Mouse (Mus musculus): ENCODE measurements at regions not wholly inside any gene's neighbourhood (a gene's known extent, or its start where the extent isn't known, plus 50 kb on each side); places are given as distances from the start of the nearest gene placed in this dataset.
A peak's percentile ranks its signal among the peaks of the same experiment; 100 is the strongest.

DNA sequence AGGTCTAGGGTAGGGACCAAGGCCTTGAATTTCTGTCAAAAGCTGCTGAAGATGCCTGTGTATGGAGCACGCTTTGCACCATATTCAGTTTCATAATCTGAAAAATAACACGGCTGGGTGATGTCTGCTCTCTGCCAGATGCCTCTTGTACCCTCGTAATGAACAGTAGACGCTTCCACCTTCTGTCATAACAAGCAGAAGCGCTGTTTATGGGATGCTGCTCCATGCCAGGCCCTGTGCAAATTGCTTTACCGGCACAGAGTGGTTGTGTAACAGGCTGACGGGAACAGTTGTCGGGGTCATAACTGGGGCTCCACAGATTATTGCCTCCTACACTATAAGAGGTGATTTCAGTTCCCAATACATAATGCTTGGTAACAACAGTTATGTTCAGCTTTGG lies 211.5 kb upstream of the Tnp1 start:
- DNase-seq (ENCODE audit: low spot score in 2 of 2), result no peak

- no peak for DNase-seq (ENCODE audit: low spot score in 2 of 2)
Measured at GRCm38 (mm10) chr1:73221863-73222262, 206.2 kb upstream of the Tnp1 start.

DNA sequence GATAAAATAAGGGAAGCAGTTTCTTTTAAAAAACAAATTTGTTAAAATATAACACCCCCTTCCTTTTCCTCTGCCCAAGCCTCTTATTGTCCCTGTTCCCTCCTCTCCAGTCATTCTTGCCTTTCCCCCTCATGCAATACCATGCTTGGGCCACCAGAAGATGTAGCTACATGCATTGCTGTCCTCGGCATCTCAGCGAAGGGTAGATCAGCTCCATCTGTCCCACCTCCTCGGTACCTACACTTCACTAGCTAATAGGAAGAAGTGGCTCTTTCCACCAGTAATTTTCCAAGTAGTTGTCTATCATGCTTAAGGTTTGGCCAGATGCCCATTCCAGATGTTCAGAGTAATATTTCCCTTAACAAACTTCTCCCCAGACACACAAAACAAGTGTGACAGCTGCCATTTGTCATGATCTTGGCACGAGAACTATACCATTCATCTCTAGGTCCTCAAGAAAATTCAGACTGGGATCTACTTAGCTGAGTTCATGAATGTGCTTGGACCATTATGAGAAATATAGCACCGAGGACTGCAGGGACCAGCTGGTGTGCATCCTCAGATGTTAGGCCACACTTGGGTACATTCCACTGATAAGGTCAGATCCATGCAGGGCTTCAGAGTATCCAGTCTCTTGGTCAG lies 198.7 kb upstream of the Tnp1 start:
- DNase-seq (ENCODE audit: low spot score in 2 of 2), result no peak

DNA sequence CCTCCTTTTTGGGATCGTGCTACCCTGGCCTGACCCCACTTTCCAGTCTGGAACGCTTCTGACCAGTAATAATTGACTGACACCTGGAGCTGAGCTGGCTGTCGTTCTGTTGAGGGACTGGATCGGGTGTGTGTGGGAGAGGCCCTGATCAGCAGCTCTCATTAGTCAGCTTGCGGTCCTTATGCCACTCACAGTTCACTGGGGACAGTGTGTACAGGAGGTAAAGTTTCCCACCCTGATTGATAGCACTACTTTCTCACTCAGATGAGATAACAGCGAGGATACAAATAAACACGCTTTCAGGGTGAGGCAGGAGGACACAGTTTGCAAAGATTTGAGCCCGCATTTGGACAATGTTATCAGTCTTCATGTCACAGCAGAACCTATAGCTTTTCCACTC lies 191.7 kb upstream of the Tnp1 start:
- DNase-seq (ENCODE audit: low spot score in 2 of 2), result no peak

DNA sequence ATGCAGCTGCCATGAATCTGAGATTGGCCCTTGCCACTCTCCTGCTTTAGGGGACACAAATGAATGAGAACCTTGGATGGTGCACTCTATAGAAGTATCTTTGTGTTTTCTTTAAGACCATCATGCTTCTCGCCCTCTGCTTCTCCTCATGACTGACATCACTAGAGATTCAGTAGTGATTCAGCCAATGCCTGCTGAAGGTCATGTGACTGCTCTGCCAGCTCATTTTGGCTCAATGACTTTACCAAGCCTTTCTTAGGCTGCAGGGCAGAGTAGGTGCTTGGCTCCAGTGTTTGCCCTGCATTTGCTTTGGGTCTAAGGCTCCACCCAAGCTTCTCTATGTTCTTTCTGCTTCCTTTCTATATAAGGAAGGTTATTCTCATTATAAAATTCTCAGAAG lies 190.1 kb upstream of the Tnp1 start:
- DNase-seq (ENCODE audit: low spot score in 2 of 2), result no peak

GRCm38 (mm10) chr1:73200112-73200511 lies 184.4 kb upstream of the Tnp1 start:
- DNase-seq (ENCODE audit: low spot score in 2 of 2), result no peak

- DNase-seq (ENCODE audit: low spot score in 2 of 2), result no peak
Measured at GRCm38 (mm10) chr1:73190832-73191231, 175.1 kb upstream of the Tnp1 start.

- DNase-seq (ENCODE audit: low spot score in 2 of 2), result no peak
Measured at GRCm38 (mm10) chr1:73188796-73189195, 173.1 kb upstream of the Tnp1 start.

DNA sequence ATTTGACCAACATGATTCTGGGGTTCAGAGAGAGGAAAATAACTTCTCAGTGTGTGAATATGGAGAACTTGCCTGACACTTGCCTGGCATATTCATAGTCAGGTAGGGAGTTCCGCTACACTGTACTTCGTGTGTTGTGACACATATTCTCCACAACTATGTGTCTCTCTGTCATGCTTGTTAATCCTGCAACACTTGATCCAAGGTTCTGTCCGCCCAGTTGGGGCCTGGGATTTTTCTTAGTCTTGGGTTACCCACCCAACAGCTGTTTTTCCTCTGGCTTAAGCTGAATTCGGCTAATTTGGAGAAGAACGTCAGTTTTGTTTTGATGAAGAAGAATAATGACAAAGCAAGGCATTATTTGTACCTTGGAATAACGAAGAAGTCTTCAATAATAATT lies 168.8 kb upstream of the Tnp1 start:
- no peak for DNase-seq (ENCODE audit: low spot score in 2 of 2)

DNA sequence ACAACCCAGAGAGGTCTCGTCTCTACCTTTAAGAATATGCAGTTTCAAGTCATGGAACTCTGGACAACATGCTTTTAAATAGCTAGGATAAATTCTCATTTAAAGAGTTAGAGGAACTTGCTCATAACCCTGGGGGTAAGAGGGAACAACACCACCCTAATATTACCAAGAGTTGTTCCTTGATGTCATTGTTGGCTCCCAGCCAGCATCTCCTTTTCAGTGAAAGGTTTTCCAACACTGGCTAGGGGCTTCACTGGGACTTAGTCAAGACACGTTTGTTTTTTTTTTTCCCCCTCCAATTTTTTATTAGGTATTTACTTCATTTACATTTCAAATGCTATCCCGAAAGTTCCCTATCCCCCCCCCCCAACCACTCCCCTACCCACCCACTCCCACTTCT lies 163.1 kb upstream of the Tnp1 start:
- DNase-seq (ENCODE audit: low spot score in 2 of 2), result no peak

DNA sequence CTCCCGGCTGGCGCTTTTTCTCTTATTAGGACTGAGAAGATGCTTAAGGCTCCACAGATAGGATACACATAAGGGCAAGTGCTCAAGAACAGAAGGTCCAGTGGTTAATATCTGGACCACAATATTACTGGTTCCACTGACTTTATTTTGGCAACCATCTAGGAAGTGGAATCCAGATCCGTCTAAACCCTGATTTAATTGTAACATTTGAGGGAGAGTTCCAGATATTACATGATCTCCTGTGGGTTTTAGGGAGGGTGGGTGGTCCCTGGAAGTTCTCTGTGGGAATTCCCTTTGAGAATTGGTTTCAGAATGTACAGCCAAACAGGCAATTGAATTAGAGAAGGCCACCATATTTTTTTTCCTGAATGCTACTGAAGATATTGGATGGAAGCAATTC lies 161.4 kb upstream of the Tnp1 start:
- no peak for DNase-seq (ENCODE audit: low spot score in 2 of 2)

GRCm38 (mm10) chr1:73170668-73171008 lies 154.9 kb upstream of the Tnp1 start:
- no peak for DNase-seq (ENCODE audit: low spot score in 2 of 2)

- no peak for DNase-seq (ENCODE audit: low spot score in 2 of 2)
Measured at GRCm38 (mm10) chr1:73169929-73170667, 154.4 kb upstream of the Tnp1 start.

- peak in 1 of 2 experiments; percentile 8 for DNase-seq (ENCODE audit: low spot score in 2 of 2)
Measured at GRCm38 (mm10) chr1:73169077-73169869, 153.6 kb upstream of the Tnp1 start.

- DNase-seq (ENCODE audit: low spot score in 2 of 2), result peak in 1 of 2 experiments; percentile 8
Measured at GRCm38 (mm10) chr1:73160199-73160598, 144.5 kb upstream of the Tnp1 start.

DNA sequence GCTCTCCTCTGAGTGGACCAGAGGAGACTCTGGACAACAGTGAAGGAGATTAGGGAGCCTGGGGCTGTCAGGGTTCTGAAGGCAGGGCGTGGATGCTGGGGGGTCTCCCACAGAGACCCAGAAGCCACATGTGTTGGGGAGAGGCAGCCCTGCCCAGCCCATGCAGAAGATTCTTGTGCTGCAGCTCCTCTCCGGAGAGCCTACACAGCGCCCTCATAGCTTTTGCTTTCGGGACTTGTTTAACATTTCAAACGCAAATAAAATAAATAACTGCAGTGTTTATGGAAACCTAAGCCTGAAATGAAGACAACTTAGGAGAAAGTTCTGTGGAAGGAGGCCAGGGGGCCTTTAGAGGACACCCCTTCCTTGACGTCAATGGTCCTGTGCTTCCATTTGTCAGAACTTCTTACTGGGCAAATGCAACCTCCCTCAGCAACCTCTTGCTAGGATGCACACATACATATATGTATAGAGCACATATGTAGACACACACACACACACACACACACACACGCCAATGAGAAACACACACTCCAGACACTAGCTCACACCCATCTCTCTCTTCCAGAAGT lies 143.8 kb upstream of the Tnp1 start:
- DNase-seq (ENCODE audit: low spot score in 2 of 2), result no peak

- DNase-seq (ENCODE audit: low spot score in 2 of 2), result peak in 1 of 2 experiments; percentile 8
Measured at GRCm38 (mm10) chr1:73153438-73154097, 137.9 kb upstream of the Tnp1 start.

GRCm38 (mm10) chr1:73149926-73150325 lies 134.2 kb upstream of the Tnp1 start:
- DNase-seq (ENCODE audit: low spot score in 2 of 2), result no peak

- no peak for DNase-seq (ENCODE audit: low spot score in 2 of 2)
Measured at GRCm38 (mm10) chr1:73142845-73143244, 127.1 kb upstream of the Tnp1 start.

DNA sequence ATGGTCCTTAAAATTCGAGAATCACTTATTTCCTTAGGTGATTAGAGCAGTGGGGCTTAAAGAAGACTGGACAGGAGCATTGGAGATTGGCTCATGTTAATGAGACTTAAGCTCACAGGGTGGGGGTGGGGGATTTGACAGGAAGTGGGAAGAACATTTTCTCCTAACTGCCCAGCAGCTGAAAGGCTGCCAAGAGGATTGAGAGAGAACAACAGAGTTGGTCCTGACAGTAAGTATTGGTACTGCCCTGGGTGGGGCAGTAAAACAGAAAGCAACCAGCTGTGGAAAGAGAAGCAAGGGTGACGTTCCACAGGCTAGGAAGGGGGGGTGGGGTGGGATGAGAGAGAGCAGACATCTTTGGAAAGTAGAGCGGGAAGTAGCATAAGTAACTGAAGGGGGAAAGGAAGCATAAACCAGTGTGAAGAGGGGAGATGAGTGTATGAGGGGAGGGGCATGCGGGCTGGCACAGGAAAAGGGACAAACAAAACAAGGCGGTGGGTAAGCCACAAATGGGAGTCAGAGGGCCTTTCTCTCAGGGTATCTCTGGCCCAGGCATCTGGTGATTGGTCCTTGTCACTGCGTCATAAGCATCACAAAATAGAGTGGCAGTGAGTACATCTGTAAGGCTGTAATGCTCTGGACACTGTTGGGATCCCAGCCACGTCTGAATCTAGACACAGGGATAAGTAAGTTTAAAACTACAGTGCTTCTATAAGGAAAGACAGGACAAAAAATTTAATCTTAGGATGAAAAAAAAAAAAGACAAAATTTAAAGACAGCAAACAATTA lies 125.0 kb upstream of the Tnp1 start:
- no peak for DNase-seq (ENCODE audit: low spot score in 2 of 2)

- DNase-seq (ENCODE audit: low spot score in 2 of 2), result no peak
Measured at GRCm38 (mm10) chr1:73130215-73130861, 114.6 kb upstream of the Tnp1 start.

All from frontal cortex, postnatal 36 days (tissue).